In the genomic region with DNA sequence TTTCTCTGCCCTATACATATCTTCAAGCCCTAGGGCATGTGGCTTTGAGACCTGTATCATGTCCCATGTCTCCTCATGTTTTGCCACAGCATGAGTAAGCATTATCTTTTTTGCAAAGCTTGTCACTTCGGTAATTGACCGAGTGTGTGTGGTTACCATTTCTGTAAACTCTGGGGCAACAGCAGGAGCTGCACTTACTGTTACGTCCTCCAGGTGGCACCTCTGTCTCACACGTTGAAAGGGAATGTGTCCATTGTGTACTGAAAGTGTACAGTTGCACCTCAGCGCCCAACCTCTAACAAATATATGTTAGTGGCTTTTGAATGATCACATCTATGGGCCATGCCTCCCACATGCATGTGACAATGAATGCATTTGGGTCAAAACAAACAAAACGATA, we compare ENCODE assay signal across 8 mouse cellular contexts. TPM values are rescaled to one million over a fixed set of nuclear protein-coding genes. Genes with fewer than 3 reads are reported as not detected.
DNase-seq lines count a peak whose midpoint lies in the region; ATAC-seq lines count a peak whose summit lies in the region.

No protein-coding gene starts in this region.

- no peak for ATAC-seq in cerebellum, adult (ENCODE audit: insufficient number of reproducible peaks, low FRiP score, low TSS enrichment)
- peak; percentile 86 for ATAC-seq in granulocyte monocyte progenitor cell, adult 5-6 weeks (replicated peaks; ENCODE audit: poor library complexity, severe bottlenecking)

- DNase-seq in cerebellum, postnatal 10 days: peak; percentile 66 to 68
- DNase-seq in 416B (ENCODE audit: low read depth): peak; percentile 79
- DNase-seq in adrenal gland, postnatal 36 days: peak; percentile 55 to 61
- peak; percentile 45 to 77 for DNase-seq in kidney, postnatal 36 days
- peak; percentile 38 for DNase-seq in lung, postnatal 25 days (ENCODE audit: low spot score)
- peak; percentile 57 for DNase-seq in right cerebral cortex, postnatal 14 days

RNA-seq across cellular contexts. Expression of gene Kin, which starts 20.8 kb away (rescaled TPM):
- total RNA-seq in adrenal gland, postnatal 36 days (2021): 10 to 100 TPM; 15.2 to 18.1 TPM
- 22.3 and 33.9 TPM in 2 replicates for total RNA-seq in granulocyte monocyte progenitor cell, adult 5-6 weeks (2014; fragmentation: Nextera tagmentation)
- total RNA-seq in granulocyte monocyte progenitor cell, adult 5-6 weeks (2017): 23.1 and 32.2 TPM in 2 replicates

RNA-seq across cellular contexts. Expression of gene Atp5c1, which starts 20.9 kb away (rescaled TPM):
- total RNA-seq in adrenal gland, postnatal 36 days (2021): 100 to 1,000 TPM; 357 to 442 TPM
- 458 and 534 TPM in 2 replicates for total RNA-seq in granulocyte monocyte progenitor cell, adult 5-6 weeks (2014; fragmentation: Nextera tagmentation)
- total RNA-seq in granulocyte monocyte progenitor cell, adult 5-6 weeks (2017): 596 and 622 TPM in 2 replicates

RNA-seq across cellular contexts. Expression of gene Itih2, which starts 30.0 kb away (rescaled TPM):
- total RNA-seq in adrenal gland, postnatal 36 days (2021): 1 to 10 TPM; 7.0 to 7.6 TPM
- not detected in 2 replicates for total RNA-seq in granulocyte monocyte progenitor cell, adult 5-6 weeks (2014; fragmentation: Nextera tagmentation)
- total RNA-seq in granulocyte monocyte progenitor cell, adult 5-6 weeks (2017): not detected in 2 replicates

RNA-seq across cellular contexts. Expression of gene Itih5, which starts 52.2 kb away (rescaled TPM):
- total RNA-seq in adrenal gland, postnatal 36 days (2021): 10 to 100 TPM; 29.7 to 38.5 TPM
- 3.6 and 5.8 TPM in 2 replicates for total RNA-seq in granulocyte monocyte progenitor cell, adult 5-6 weeks (2014; fragmentation: Nextera tagmentation)
- total RNA-seq in granulocyte monocyte progenitor cell, adult 5-6 weeks (2017): 4.7 and 6.2 TPM in 2 replicates

RNA-seq across cellular contexts. Expression of gene Taf3, which starts 52.8 kb away (rescaled TPM):
- 10 to 100 TPM; 11.8 to 12.1 TPM for total RNA-seq in adrenal gland, postnatal 36 days (2021)
- 17.3 and 21.4 TPM in 2 replicates for total RNA-seq in granulocyte monocyte progenitor cell, adult 5-6 weeks (2014; fragmentation: Nextera tagmentation)
- 8.7 and 9.0 TPM in 2 replicates for total RNA-seq in granulocyte monocyte progenitor cell, adult 5-6 weeks (2017)

Comparison
In these comparisons a context has a peak if more than half of its experiments do, and no peak if none do; other contexts are left out.
1. RNA of gene Itih2, which starts 30.0 kb away (total RNA-seq): 7.0 to 7.6 TPM in adrenal gland, postnatal 36 days; not detected in granulocyte monocyte progenitor cell, adult 5-6 weeks; every median in the first group is over 4 times any median in the second.
2. Peak in every context shown above with its lines, with median percentiles within 50 percentile points of each other: DNase-seq.